Mouse (Mus musculus) spleen, postnatal 10 days (tissue): ENCODE measurements around the gene Pla2g4b.

Source experiments
- DNase-seq, 2 experiments: peaks; one replicate each; pipeline ENCODE4 v3.0.0; 2021 to 2022; ENCODE audit warnings: low spot score in 2 of 2

Pla2g4b gene

DNA sequence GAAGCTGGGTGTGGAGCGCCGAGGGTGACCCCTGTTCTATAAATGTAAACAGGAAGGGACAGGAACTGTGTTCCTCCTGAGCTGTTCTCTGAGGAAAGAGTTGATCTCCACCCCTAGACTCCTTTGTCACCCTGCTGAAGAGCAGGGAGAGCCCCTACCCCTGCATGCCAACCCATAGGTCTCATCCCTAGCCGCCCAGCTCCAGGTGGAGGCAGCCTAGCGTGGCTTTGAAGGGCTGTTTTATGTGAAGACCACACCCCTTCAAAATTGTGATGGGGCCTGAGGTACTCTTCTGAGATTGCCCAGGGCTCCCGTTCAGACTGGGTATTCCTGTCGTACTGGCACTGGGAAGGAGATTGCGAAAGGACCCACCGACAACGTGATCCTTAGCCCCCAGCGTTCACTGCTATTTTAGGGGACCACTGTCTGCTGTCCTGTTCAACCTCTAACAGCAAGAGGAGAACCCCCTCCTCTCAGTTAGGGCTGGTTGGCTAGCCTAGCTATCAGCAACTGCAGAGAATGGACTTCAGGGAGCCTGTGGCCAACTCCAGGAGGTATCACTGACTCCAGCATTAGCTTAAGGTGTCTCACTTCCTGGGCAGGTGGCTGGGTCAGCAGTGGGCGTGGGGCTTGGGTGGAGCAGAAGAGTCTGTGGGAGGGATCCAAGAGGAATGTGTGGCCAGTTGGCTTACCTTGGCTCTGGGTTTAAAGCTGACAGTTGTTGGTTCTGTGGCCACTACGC, at the start of gene Pla2g4b:
Pla2g4b (plus strand) TSS at position 692 of the 742 bp plus-strand sequence.
- no peak for DNase-seq

DNA sequence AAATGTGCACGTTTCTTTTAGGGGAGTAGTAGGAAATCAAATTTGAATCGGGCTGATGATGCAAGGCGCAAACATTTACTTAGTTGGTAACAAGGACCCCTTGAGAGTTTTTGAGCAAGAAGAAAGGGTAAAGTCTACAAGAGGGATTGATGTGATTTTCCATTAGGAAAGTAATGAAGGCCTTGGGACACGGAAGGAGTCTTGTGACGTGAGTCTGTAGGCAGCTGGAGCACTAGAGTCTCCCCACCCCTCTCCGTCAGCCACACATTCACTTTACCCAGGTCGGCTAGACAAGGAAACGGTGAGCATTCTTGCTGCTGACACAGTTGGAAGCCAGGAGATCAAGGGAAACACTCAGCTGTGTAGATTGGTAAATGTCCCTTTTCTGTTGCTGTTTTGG, 47.3 kb upstream of the Pla2g4b start:
- no peak for DNase-seq

DNA sequence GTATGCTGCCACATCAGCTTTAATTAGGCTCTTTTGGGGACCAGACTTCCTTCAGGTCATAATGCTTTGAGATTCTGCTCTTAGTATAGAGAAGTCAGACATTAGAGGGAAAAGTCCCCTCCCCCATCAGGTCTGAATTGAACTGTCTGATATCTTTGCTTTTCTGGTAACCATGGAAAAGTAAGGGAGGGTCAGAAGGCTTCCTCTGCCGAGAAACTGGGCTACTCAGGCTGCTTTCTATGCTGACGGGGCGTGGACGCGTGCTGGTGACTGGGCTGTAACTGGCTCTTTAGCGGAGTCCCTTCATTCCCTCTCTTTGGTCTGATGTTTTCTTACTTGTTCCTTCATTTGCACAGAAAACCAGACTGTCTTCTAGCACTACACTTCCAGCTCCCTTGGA, 46.8 kb upstream of the Pla2g4b start:
- DNase-seq, result no peak

DNA sequence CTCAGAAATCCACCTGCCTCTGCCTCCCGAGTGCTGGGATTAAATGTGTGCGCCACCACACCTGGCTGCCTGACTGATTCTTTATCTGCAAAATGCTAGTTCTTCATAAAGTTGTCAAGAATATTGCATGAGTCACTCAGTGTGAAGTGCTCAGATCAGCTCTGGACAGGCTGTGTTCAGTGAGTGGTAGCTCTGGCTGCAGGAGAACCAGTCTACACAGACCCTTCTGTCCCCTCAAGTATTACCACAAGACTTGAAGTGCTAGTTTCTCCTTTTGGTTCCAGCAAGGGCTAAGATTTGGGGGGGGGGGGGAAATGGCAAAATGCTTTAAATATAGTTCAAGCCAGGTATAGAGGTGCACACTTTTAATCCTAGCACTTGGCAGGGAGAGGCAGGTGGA, 45.8 kb upstream of the Pla2g4b start:
- no peak for DNase-seq

DNA sequence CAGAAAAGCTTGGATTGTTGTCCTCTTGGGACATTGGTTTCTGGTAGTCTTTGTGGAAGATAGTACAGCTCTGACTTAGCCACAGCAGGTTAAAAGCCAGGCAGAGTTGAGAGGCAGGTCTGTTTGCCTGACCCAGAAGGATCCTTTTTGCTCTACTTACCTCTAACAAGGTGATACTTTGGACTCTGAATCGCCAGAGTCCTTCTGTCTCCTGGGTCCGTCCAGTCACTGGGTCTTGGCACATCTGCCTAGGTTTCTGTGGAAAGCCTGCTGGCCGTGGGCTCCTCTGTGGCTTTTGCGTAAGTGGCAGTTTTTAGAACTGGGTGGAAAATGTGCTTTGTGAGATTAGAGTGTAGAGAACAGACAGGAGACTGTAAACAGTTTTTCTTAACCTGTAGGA, 44.3 kb upstream of the Pla2g4b start:
- DNase-seq, result no peak

DNA sequence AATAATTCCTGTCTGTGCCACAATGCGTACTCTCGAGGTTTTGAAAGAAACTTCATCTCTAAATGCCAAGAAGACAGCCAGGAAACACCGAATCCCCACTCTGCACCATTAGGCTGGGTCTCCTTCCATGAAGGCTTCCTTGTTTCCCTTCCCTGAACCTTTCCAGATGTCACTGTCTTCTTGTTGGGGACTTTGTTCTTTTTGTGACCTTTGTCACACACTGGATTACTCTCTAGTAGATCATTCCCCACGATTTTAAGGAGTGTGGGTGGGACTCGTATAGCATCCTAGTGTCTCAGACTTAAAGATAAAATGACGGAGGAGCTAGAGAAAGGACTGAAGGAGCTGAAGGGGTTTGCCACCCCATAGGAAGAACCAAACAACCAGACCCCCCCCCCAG, 42.3 kb upstream of the Pla2g4b start:
- DNase-seq, result no peak

DNA sequence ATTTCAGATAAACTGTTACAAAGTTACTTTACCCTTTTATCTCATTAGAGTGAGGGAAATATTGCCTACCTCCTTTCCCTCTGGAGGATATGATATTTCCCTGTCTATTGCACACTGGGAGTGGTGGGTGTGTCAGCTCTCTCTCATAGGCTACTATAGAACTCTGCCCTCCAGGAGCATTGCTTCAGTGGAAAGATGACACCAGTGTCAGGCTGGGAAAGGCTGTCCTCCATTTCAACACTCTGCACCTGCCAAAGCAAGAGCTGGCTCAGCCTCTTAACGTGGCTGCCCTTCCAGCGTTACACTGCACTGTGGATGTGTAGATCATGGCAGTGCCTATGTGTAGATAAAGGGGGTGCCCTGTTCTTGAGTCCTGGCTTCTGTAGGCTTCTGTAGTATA, 40.9 kb upstream of the Pla2g4b start:
- no peak for DNase-seq

DNA sequence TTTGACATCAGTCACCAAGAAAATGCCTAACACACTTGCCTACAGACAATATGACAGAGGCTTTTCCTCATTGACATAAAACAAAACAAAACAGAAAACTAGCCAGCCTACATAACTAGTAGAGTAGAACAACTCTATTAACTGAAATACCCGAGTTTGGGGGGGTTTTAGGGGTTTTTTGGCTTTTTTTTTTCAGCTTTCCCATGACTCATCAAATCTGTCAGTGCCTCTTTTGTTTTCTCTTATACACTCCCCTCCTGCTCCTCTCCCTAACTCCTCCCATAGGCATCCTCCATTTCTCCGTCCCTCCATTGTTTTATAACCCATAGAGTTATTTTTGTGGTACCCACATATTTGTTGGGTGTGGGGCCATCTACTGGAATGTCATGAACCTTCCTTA, 39.7 kb upstream of the Pla2g4b start:
- DNase-seq, result no peak

DNA sequence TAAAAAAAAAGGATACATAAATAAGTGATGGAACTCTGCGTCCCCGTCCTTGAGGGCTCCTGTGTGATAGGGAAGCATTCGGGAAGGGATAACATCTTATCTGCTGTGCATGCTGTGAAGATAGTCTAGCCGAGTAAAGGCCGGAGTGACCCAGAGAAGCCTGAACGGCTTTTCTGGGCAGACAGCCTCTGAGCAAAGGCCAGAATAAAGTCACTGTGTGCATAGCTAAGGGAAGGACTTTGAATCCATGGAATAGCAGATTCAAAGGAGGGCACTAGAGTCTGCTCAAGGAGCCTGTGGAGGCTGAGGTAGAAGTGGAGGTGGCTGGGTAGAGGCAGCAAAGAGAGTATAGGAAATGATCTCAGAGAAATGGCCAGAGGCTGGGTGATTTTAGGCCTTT, 38.4 kb upstream of the Pla2g4b start:
- DNase-seq, result no peak

DNA sequence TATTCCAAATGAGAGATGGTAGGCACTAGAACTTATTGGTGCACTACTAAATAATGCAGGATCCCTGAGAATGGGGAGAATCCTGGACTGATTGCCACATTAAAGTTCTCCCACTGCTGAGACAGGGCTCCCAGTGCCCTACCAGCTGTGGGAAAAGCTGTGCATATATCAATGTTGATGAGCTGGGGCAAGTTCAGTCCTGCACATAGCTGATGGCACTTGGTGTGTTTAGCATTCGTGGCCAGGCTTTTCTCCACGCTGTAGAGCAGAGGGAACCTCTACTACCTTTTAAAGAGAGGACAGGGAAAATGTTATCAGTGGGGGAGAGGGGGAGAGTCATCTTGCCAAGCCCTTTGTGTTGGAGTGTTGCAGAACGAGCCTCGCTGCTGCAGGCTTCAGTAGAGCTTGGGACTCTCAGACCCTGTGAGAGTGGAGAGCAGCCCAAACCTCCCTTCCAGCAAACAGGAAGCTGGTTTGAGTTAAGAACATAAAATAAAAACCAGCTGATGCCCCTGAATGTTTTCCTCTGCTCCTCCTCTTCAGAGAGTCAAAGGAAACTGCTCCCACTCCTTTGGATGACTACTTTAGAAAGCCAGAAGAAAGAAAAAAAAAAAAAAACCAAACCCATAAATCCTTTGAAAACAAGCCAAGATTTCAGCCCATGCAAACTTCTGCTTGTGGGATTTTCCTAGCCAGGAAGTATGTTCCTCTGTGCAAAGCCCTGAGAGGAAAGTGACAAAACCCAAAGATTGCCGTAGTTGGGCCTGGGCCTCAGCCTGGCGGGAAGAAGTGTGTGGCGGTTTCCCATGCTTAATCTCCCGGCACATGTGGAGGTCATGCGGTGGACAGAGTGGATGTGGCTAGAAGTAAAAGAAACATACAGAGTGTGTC, 37.6 kb upstream of the Pla2g4b start:
- DNase-seq, result no peak

DNA sequence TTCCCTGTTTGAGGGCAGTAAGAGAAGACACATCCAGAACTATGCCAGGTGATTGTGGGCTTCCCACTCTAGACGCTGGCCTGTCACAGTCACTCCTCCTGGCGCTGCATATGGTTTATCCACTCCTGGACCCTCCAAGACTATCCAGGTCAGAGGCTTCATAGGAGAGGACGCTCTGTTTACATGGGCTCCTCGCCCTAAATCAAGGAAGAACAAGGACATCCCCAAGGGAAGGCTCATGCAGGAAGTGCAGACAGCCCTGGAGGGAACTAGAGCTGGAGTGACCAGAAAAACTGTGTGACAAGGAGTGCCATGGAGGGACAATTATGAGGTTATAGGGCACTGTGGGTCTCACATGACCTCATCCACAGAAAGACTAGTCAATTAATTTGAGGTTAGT, 35.9 kb upstream of the Pla2g4b start:
- DNase-seq, result no peak

DNA sequence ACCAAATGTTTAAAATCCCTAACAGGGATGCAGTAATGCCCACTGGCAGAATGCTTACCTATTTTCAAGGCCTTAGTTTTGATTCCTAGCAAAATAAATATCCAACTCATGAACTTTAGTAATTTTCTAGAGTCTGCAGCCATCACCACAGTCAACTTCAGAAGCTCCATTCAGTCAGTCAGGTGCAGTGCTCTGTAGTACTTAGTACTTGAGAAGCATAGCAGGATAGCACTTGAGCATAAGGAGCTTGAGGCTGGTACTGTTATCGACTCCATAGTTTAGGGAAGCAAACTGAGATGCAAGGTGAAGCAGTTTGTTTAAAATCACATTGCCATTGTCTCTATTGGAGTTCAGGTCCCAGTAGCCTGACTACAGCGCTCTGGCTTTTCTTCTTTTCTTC, 33.5 kb upstream of the Pla2g4b start:
- DNase-seq, result no peak

DNA sequence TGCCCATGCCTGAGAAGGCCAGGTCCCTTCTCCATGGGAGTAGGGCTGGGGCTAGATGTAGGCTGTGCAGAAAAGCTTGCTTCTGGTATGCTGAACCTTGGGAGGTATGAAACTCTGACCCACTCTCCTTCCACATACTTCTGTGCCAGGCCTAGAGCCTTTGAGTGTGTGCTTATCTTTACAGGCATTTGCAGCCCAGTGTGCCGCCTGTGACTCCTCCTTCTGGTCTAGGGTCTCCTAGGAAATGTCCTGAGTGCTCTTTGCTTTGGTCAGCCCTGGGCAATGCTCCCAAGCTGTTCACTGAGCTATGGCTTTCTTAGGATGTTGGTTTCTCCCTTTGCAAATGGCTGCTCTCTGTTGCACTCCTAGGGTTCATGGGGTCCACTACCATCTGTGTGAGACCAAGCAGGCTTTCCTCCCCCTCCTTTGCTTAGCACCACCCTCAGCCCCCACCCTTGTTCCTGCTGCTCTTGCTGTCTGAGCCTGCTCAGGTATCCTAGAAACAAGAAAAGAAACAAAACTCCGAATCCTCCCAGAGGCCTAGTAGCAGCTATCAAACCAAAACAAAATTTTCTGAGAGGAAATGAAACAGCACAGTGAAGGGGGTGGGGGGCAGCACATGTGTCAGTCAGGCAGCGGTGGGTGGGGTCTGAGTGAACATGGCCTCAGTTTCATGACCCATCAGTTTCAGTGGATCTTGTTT, 32.2 kb upstream of the Pla2g4b start:
- no peak for DNase-seq

DNA sequence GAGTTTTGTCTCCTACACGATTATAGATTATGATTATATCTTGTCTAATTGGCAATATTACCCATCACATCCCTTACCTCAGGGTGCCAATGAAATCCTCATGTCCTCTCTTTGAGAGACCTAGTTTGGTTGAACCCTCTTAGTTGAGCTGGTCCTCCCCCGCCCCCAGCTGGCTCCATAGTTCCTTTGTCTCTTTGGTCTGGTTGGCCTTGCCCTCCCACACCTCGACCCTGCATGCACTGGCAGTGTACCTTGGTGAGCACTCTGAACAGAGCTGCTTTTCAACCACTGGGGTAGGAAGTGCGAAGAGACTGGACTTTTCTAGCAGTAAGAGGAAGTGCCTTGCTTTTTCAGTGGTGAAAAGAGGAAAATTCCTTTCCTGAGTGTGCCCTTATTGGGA, 31.3 kb upstream of the Pla2g4b start:
- no peak for DNase-seq

DNA sequence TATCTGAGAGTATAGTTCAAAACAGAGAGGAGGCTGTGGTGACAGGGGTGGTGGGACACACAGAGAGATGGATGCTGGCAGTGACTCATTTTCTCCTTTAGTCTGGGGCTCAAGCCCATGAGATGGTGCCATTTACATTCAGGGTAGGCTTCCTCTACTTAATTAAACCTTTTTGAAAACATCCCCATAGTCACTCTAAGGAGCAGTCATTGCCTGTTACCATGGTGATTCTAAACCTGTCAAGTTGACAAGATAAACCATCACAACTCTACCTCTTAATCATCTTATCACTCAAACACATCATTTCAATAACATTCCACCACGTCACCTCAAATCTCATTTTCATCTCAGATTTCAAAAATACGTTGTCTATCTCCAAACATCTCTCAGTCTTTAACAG, 29.2 kb upstream of the Pla2g4b start:
- DNase-seq, result no peak

DNA sequence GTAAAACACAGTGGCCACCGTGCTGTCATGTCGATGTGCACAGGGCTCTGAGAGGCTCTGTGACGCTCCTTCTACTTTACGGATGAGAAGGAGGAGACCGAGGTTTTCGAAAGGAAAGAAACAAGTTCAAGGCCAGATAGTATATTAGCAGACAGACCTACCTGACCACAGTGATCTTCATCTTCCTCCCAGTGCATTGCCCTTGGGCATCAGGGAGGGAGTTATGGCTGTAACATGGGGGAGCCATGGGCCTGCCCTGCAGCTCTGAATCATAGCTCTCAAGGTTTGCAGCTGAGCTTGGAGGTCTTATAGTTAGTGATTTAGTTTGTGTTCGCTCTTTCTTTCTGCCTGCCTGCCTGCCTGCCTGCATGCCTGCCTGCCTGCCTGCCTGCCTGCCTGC, 26.5 kb upstream of the Pla2g4b start:
- no peak for DNase-seq

DNA sequence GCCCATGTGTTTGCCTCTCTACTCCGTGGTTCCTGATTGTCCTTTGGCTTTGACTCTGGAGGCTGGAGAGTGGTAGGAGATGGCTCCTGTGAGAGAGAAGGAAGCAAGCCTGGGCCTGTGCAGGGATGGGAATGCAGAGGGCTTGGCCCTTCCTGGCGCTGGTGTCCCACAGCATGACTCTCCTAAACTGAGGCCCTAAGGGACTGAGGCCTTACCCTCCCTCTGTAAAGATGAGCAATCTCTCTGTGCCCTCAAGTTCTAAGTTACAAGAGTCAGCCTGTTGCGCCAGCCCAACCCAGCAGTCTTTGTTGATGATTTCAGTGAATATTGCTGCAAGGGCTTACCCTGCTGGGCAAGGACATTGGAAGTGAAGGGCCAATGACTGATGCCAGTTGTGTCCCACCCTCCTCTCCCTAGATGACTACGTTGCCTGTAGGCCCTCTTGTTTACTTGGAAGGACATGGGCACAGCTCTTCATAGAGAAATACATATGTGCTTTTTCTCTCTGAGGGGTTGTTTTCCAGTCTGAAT, 25.5 kb upstream of the Pla2g4b start:
- no peak for DNase-seq

DNA sequence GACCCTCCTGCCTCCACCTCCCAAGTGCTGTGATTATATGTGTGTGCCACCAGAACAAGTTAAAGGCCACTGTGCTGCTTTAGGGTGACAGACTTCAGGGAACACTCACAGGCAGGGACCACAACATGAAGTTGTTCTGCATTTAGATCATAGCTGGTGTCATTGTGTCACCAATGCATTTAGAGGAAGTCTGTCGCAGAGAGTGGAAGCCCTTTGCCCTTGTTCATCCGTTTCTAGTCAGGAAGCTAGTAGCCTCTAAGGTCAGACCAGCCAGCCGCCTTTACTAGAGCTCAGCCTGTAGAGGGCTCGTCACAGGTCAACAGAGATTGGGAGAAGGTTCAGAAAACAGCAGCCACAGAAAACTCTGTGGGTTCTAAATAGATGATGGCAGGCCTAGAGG, 24.5 kb upstream of the Pla2g4b start:
- DNase-seq, result no peak

DNA sequence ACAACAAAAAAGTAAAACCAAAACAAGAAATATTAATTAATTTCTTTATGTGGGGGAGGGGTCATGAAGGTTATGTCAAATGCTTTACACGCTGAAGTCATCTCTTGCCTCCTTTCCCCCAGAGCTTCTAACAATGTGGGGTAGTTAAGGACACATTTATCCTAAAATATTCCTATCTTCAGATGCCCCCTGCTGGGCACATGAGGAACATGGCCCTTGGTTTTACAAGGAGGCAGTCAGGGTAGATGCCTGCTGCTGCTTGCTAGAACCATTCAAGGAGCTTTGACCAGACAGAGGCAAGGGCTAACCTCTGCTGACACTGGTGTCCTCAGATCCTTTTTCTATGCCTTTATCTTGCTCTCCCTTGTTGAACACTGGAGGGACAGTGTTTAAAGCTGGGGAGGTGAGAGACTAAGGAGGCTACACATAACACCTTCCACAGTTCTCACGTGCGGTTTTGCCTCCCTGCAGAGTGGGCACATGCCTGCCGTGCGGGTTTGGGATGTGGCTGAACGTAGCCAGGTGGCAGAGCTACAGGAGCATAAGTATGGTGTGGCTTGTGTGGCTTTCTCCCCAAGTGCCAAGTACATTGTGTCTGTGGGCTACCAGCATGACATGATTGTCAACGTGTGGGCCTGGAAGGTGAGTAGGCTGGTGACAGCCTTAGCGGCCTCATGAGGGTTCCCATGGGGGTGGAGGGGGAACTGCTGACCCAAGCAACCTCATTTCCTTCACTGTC, 21.6 kb upstream of the Pla2g4b start:
- peak in 1 of 2 experiments; percentile 65 for DNase-seq

DNA sequence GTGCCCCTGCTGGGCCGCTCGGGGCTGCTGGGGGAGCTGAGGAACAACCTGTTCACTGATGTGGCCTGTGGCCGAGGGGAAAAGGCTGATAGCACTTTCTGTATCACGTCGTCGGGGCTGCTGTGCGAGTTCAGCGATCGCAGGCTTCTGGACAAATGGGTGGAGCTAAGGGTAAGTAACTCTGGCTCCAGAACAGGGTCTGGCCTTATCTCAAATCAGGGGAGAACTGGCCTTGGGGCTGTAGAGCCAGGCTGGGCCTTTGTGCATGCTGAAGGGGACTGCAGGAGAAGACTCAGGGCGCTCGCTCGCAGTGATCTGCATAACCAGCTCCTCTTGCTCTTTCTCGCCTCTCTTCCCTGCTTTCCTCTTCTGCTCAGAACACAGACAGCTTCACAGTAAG, 20.3 kb upstream of the Pla2g4b start:
- no peak for DNase-seq

DNA sequence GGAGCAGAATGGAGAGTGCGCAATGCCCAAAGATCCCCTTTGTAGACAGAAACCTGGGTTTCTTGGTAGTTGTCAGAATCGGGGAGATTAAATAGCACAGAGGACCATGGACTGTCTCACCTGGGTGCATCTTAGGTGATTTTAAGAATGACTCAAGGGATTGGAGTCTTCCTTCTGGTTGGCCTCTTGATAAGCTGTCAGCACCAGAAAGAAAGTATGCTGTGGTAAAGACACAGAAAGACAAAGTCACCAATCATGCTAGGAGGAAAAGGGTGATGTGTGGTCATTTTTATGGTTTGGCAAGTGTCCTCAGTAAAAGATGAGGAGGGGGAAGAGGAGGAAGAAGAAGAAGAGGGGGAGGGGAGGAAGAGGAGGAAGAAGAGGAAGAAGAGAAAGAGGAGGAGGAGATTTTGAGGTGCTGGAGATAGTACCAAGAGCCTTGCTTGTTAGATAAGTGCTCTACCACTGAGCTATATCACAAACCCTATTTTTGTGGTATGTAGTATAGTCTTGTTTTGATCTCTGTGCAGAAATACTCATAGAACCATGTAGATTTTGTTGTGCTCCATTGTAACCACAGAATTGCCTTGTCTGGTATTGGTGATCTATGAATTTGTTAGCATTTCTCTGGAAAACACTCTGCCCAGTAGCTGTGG, 19.3 kb upstream of the Pla2g4b start:
- DNase-seq, result no peak
